Mouse (Mus musculus) c-Kit-positive CD71-positive TER-119-positive erythroid progenitor cells, embryonic 14.5 days (primary cell): ENCODE data around the gene Phb2.
A peak's percentile ranks its signal among the peaks of the same experiment; 100 is the strongest.

Experiments
- DNase-seq: peaks from one replicate; pipeline ENCODE4 v3.0.0-alpha.2; 2013; ENCODE audit warnings: low spot score

The Phb2 gene

DNA sequence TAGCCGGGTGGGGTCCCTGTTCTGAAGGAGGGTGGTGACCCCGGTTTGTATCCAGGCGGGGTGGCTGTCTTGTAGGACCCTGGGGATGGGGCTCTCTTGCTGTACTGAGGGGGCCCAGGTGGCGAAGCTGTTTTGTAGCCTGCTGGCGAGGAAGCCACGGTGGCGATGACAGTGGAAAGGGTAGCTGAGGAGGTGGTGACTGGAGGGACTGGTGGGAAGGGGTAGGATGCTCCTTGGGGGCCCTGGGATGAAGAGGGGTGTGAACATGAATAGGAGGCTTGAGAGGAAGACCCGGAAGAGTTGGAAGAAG is 34.1 kb downstream of the Phb2 start:
- no peak for DNase-seq

DNA sequence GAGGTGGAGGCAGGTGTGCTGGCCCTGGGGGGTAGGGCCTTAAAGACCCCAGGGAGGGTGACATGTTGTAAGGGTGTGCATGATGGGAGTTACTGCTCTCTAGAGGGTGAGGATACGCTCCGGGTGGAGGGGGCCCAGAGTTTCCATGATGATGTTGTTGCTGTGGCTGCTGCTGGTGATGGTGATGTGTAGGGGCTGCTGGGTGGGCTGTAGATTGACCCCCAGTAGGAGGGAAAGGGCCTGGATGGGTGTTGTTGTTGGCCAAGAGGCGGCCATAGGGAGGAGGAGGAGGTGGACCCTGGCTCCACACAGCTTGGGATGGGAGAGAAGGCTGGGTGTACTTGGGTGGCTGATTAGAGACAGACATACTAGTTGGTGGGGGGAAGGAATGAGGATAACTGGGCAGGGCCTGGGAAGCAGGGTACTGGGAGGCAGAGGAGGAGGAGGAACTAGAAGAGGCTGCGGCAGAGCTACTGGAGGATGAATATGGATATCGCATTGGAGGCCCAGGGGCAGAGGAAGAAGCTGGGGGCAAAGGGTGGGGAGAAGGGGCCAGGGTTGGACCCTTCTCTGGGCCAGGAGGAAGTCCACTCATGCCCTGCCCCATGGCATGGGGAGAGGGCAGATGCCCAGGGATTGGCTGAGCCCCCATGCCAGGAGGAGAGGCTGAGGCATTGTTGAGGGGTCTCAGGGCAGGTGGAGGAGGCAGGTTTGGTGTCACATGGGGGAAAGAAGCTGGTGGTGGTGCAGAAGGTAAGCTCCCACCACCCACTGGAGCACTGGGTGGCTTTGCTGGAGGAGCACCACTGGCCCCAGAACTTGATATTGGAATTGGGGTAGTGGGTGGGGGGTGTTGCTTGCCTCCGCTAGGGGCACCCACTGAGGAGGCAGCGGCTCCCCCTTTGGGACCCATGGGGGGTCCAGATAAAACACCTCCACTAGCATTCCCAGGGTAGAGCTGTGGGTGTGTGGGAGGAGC is 34.8 kb downstream of the Phb2 start:
- no peak for DNase-seq

DNA sequence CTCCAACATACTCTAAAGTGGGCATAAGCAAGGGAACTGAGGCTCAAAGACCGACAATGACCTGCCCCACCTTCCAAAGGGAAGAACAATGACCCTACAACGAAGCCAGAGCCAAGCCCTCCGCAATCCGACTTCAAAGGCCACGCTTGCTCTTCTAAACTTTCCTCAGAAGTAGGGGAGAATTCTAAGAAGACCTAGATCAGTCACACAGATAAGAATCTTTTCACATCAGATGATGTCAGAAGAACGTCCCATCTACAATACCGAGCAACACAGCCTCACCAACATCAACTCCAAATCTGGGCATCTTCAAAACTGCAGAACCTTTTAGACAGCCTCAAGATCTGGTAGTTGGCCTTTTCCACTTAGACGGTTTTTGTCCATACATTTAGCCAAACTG is 38.3 kb downstream of the Phb2 start:
- DNase-seq: no peak

DNA sequence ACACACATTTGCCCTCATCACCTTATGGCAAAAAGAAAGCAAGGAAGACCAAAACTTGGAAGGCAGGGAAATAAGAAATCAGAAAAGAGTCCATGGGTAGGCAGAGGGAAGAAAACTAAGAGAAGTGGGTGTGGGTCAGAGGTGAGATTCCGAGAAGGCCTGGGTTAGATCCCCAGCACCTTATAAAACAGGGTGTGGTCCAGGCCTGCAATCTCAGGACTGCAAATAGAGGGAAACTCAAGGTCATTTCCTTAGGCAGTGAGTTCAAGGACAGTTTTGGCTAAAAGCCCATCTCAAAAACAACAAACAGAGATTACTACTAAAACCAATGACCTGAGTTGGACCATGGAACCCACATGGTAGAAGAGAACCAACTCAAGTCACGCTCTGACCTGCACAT is 41.7 kb downstream of the Phb2 start:
- no peak for DNase-seq

DNA sequence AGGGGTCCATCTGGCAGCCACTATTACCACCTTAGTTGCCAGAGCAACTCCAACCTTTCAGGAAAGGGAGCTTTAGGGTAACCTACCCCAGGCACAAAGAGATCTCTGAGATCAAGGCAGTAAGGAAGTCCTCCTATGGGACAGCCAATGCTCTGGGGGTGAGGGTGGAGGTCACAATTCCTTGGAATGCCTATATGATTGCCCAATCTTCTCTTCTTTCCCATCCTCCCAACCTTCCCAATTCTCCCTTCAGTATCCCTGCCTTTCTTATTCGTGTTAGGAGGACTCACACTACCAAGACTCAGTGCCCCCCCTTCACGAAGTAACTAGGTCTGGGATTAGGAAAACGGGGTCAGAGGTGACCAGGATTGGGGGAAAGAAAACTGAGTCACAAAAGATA is 43.2 kb downstream of the Phb2 start:
- no peak for DNase-seq

DNA sequence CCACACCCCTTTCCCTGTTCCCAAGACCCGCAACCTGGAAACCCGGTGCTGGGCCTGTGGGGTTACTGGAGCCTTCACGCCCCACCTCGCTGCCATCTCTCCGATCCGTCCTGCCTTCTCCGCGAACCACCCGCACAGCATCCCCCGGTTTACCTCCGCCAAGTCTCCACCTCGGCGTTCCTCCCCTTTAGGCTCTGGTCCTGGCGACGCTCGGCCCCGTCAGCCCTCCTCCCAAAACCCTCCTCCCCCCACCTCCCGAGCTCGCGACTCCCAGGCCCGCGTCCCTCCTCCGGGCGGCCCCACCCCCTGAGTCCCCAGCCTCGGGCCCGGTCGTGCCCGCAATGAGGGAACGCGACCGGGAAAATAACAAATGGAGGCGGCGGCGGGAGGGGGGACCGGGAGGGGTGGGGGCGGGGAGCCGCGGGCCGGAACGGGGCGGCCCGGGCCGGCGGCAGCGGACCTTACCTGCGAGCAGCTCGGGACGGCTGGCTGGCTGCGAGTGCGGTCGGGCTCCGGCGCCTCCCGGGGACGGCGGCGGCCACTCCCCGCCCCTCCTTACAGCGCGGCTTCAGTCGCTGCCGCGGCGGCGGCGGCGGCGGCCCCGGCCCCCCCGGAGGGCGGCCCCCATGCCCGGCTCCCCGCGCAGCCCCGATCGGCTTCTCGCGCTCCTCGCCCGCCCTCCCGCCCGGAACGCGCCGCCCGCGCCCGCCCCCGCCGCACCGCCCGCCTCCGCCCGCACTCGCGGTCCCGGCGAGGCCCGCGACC is 43.9 kb downstream of the Phb2 start, which contains the start of the genes Gm45234 and Atn1:
TSS of gene Gm45234 (minus strand) at position 191 of the 765 bp plus-strand sequence.
TSS of gene Atn1 (minus strand) at position 694 of the 765 bp plus-strand sequence.
- DNase-seq: no peak

DNA sequence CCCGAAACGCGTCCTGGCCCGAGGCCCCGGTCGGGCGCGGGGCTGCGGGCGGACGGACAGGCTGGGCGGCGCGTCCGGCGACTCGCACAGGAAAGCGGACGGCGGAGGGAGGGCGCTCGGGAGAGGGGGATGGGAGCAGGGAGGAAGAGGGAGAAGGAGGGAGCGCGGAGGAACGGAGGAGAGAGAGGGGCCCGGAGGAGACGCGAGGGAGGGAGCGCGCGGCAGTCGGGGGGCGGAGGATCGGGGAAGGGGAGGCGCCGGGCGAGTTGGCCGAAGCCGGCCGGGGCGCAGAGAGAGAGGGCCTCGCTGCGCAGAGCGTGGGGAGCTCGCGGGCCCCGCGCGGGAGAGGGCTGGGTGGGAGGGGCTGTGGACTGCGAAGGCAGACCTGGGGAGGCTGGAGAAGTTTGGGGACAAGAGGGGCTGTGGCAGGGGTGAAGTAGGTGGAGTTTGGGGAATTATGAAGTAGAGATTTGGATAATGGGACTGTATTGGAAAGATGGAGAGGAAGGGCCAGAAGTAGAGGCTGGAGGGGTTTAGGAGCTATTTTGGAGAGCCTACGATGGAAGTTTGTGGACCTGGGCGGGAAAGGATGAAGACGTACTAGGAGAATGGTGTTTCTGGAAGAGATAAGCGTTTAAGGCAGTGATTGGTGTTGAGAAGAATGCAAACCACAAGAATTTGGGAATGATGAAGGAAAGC is 44.7 kb downstream of the Phb2 start:
- no peak for DNase-seq

DNA sequence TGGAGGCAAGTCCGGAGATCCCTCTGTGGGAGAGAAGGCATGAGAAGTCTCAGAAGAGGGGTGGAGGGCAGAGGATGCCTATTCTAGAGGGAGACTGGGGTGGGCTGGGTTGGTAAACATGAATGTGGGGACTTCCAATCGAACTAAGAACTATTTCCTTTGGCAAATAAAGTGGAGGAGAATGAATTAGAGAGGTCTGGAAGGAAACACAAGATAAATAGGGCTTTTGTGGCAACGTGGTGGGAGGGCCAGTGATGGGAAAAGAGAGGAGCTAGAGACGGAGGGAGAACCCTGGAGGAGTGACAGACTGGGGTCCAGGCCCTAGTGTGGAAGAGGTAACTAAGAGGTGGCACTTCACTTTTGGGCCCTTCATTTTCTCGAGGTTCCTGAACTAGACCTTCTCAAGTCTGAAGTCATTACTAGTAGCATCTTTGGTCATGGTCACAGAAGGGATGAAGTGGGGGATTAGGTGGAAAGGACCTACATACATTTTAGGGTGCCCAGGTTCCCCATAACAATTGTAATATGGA is 45.3 kb downstream of the Phb2 start:
- no peak for DNase-seq

DNA sequence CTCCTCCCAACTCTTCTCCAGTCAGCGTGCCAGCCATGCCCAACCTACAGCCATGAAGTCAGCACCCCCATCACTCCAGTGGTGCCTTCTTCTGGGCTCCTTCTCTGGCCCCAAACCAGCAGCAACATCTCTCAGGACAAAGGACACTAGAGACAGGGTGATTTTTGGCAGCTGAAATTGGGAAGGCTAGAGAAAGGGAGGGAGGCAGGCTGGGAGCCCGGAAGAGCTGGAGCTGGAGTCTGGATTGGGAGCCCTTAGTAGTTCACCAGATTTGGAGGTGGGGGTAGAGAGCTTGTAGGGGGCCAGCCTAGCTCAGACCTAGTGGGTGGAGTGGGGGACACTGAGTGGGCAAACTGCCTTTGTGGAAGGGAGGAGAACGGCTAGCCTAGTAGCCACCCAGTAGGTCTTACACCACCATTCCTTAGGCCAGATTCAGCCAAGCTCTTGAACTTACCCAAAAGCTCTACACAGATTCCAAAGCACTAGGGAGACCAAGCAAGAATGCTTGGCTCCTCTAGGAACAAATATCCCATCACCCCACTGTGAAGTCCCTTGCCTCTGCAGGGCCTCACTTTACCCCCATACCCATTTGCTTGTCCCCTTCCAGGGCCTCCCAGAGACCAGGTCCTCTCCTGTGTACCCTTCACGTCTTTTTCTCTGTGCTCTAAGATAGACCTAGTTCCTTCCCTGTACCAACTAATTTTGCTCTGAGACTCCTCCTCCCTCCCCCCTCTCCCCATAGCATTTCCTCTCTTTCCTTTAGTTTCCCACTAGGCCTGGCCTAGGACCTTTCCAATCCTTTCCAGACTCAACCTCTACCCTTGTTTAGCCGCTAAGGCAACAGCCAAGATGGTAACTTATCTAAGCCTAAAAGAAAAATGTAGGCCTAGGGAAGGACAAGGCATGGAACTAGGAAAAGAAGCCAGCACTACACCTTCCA is 46.0 kb downstream of the Phb2 start:
- DNase-seq: no peak

DNA sequence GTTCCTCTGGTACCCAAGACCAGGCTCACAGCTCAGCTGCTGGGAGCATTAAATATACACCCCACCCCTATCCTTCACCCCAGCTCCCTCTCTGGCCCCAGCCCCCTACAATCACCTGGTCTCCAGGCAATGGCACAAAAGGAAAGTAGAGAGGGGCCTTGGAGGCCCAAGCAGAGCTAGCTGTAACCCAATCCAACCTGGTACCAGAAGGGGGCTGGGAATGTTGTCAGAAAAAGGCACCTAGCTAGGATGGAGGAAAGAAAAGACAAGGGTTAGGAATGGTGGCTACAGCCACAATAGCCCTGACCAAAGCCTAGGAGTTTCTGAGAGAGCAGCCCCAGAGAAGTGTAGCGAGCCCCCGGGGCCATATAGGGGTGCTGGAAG is 46.7 kb downstream of the Phb2 start:
- DNase-seq: no peak

DNA sequence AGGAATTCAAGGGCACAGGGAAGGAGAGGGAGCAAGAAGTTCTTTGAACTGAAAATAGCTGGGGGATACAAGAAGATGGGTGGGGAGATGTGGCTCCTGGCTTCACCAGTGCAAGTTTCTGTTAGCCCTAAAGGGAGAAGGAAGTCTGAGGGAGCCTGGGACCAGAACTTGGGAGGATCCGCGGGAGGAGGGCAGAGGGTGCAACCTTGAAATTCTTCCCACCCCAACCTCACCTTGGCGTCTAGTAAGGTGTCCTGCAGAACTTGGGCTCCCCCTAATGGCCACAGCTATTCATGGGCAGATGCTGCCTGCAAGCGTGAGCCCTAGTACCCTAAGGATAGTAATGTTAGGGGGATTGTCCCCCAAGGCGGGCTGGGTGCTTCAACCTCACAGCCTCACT is 47.1 kb downstream of the Phb2 start:
- DNase-seq: peak; percentile 65

DNA sequence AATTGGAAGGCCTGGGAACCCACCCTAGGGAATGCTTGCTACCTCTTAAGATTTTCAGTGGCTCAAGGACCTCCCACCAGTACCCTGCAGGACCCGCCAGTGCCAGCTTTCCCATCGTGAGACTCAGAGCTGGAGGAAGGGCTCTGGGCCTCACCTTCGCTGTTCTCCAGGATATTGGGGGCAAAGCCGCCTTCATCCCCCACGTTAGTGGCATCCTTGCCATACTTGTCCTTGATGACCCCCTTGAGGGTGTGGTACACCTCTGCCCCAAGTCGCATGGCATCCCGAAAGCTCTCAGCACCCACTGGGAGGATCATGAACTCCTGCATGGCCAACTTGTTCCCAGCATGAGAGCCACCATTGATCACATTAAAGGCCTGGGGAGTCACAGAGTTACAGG is 53.8 kb downstream of the Phb2 start:
- DNase-seq: no peak
